Mouse (Mus musculus) layer of hippocampus, adult 2 months (tissue): ENCODE results near the gene Dclre1b. TPM values are rescaled to one million over a fixed set of nuclear protein-coding genes. Genes with fewer than 3 reads are reported as not detected.
A peak's percentile ranks its signal among the peaks of the same experiment; 100 is the strongest.
"Not testable (repeated sequence)": the region's sequence is repeated elsewhere in the genome, so short reads cannot be mapped to it uniquely, and the experiment has no call there.

Source experiments
- DNase-seq, 2 experiments: peaks; one replicate each; pipeline ENCODE4 v3.0.0; 2022; ENCODE audit warnings: low spot score in 2 of 2
- H3K27ac ChIP-seq: fragments of 200-600 bp; 2 replicates; pipeline ENCODE4 v1.8.1; 2022
- H3K4me3 ChIP-seq: fragments of 200-600 bp; 2 replicates; pipeline ENCODE4 v1.8.1; 2022; ENCODE audit warnings: mild to moderate bottlenecking
- CTCF ChIP-seq: fragments of 200-600 bp; conservative IDR thresholded peaks from 2 replicates; pipeline ENCODE4 v1.8.1; 2022; ENCODE audit warnings: antibody characterized with exemption, mild to moderate bottlenecking, moderate library complexity
- long read RNA-seq, 2 experiments: library from polyadenylated mRNA; stranded (forward); transcript quantifications; one replicate each; pipeline ENCODE4 v2.0.0; 2021; ENCODE audit warnings: borderline mapping rate in 2 of 2
- total RNA-seq, 2 experiments: library from RNA; stranded (reverse); gene quantifications; 2 replicates each; pipeline ENCODE4 v1.2.3; 2021

Gene Dclre1b
- 1 to 10 TPM; 9.8 to 10.0 TPM for total RNA-seq
- long read RNA-seq, experiment 1, full-length matches to known transcripts: 5 of 6 reads
- long read RNA-seq, experiment 1, partial matches to known transcripts: 0 of 6 reads
- long read RNA-seq, experiment 1, other reads (novel, unspliced or antisense): 1 of 6 reads
- long read RNA-seq, experiment 2, full-length matches to known transcripts: 2 of 5 reads
- long read RNA-seq, experiment 2, partial matches to known transcripts: 2 of 5 reads
- long read RNA-seq, experiment 2, other reads (novel, unspliced or antisense): 1 of 5 reads

DNA sequence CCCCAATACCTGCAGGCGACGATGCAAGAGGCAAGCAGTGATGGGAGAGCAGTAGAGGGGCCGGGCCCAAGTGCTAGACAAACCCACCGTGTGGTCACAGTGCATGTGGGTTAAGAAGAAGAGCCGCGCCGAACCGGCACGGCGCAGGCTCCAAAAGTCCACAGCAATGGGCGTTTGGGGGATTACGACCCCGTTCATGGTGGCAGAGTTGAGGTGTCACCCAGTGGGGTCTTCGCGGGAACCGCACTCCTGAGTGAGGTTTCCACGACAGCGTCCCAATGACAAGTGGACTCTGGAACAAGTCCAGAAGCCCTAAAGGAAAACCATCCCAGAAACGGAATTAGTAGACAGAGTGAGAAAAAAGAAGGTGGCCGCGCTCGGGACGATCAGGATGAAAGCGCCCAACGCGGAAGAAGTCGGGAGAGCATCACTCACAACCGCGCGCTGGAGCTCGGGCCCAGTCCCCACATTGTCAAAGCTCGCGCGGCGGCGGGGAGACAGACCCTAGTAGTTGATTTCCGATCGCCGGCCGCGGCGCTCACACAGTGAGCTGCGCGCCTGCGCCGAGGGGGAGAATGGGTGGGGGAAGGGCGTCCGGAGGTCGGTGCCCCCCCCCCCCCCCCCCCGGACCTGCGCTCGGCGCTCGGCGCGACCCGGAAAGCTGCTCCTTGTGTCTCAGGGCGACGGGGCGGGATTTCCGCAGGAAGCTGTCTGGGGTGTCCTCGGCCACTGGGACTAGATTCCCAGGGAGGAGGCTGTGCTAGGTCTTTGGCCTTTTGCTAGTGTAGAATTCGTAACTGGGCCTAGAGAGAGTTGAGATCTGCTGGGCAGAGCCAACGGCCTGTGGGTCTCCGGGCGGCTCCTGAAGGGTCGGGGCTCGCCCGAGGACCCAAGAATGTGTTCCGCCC is at the start of gene Dclre1b, which contains the start of the genes Ap4b1 and Gm43064:
Dclre1b (minus strand) TSS at position 554 of the 908 bp plus-strand sequence.
Ap4b1 (plus strand) TSS at position 630 of the 908 bp plus-strand sequence.
Gm43064 (plus strand) TSS at position 683 of the 908 bp plus-strand sequence.
- Histone ChIP-seq H3K27ac (peak within 1 kb of the TSS; percentile 95), H3K4me3 (peak within 1 kb of the TSS; percentile 97)
- TF ChIP-seq CTCF: peak; percentile 20
- DNase-seq: peak; percentile 85 to 87

DNA sequence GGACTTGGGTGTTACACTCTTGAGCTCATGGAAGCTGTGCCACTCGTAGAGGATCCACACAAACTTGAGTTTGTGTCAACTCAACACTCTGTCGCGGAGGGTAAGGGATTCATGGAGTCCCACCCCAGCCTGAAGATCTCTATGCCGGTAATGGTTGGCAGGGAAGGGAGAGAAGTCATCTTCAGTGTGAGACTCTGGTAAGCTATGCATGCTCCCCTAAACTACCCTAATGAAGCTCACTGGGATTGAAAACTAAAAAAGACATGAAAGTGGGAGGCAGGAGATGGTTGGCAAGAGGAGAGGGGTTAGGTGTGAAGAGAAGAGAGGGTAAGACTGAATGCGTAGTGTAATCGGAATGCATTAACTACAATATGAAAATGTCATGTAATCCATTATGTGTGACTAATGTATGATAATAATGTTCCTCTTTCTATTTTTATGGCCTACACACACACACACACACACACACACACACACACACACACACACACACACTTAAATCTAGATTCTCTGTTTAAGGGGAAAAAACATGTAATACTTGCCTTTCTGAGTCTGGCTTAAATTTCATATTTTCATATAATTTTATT is 48.8 kb upstream of the Dclre1b start:
- DNase-seq: no peak
- Histone ChIP-seq H3K4me3 (no peak overlapping the region), H3K27ac (no peak overlapping the region)
- no peak for TF ChIP-seq CTCF

DNA sequence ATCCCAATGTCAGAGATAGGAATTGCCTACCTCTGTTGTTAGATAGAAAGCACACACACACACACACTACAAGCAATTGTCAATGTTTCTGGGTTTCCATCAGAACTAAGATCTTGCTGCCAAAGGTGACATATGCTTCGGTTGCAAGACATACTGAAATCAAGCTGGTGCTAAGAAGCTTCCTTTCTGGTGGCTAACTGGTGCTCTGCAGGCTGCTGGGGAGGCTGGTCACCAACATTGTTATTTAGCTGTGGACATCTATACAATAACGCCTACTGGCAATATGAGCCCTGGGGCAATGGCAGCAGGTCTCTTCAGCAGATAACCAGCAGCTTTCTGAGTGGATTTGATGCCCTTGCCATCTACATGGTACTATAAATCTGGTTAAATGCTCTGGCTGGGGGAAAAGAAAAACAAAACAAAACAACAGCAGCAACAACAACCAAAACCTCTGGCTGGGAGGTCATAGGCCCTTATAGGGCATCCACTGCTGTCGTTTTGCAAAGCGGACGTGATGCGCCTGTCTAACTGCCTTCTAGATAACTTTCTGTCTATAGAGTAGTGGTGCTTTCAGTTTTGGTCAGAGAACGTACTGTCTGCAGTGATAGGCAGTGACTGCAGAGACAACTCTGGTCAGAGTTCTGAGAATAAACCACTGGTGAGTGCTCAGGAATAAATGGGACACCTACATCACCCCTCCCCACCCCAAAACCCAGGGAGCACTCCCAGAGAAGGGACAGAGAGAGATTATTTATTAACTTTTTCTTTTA is 48.0 kb upstream of the Dclre1b start:
- no peak for DNase-seq
- H3K4me3 ChIP-seq: no peak overlapping the region
- H3K27ac ChIP-seq: no peak overlapping the region
- no peak for TF ChIP-seq CTCF

DNA sequence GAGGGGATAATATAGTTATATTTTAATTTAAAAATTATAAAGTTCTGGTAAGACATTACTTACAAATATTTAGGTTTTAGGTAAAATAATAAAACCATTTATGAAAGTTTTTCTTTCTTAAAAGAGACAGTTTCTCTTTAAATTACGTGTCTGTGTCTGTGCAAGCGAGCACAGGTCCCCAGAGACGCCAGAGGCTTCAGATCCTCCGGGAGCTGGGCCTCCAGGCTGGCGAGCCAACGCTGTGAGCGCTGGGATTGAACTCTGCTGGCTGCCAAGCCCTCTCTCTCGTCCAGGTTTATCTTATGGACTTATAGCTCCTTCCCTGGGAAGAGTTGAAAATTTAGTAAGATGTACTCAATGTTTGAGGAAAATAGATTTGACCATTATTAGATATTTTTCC is 44.6 kb upstream of the Dclre1b start:
- H3K4me3 ChIP-seq: no peak overlapping the region
- no peak overlapping the region for H3K27ac ChIP-seq
- TF ChIP-seq CTCF: no peak
- DNase-seq: no peak

DNA sequence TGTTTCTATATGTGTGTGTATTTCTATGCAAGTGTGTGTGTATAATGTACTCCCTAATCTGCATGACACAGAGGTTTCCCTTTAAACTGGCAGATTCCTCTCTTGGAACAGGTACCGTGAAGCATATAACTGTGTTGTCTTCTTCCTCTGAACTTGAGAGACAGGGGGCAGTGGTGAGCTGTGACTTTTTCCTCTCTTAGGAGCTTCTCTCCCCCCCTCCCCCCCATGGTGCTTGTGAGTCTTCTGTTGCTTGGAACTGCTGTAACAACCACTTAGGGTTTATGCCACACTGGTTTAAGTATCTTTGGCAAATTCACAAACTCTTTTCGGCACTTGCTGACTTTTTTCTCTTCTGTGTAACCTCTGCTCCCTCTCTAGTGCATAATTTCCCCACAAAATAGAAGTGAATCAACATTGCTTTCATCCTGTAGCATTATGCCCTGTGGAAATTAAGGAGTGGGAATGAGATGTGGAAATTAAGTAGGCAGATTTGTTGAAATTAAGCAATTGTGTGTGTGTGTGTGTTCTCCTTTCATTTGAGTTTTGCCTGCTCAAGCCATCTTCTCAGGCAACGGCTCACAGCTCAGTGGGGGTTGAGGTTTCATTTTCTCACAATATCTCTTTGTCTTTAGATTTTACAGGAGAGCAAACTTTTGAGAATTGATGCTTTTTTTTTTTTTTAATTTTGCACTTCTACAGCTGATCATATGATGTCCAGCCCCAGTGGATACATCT is 43.5 kb upstream of the Dclre1b start:
- no peak overlapping the region for H3K27ac ChIP-seq
- H3K4me3 ChIP-seq: no peak overlapping the region
- no peak for DNase-seq
- peak; percentile 73 for TF ChIP-seq CTCF

DNA sequence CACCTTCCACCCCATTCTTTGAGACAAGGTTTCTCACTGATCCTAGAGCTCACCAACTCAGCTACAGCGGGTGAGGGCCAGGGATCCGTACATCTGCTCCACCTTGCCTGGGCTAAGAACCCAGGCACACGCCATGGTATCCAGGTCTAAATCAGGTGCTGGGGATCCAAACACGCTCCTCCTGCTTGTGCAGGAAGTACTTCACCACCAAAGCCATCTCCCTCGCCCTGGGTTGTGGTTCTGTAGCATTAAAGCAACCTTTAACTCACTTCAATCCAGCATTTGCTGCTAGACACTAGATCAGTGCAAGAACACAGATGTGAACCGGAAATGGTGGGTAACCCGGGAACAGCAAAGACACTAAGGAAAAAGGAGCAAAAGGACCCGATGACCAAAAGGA is 42.6 kb upstream of the Dclre1b start:
- peak overlapping the region; percentile 88 for H3K27ac ChIP-seq
- H3K4me3 ChIP-seq: no peak overlapping the region
- no peak for DNase-seq
- no peak for TF ChIP-seq CTCF

DNA sequence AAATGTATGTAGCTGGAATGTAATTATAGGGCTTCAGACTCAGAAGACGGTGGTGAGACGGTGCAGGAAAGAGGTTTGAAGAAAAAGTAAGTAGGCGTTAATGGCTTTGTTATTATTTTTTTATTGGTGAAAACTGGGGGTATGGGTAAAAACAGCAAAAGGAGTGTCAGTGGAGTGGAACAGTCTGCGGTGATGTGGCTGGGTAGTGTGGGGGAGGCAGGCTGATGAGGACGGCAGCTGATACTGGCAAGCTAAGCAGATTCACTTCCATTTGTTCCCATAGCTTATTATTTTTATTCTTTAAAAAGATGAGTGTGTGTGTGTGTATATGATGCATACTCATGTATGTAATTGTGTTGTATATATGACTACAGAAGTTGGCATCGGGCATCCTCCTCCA is 42.2 kb upstream of the Dclre1b start:
- Histone ChIP-seq H3K4me3 (peak overlapping the region; percentile 18; the same call in 1 of the 2 replicates), H3K27ac (peak overlapping the region; percentile 88)
- DNase-seq: peak; percentile 36 to 41
- no peak for TF ChIP-seq CTCF

DNA sequence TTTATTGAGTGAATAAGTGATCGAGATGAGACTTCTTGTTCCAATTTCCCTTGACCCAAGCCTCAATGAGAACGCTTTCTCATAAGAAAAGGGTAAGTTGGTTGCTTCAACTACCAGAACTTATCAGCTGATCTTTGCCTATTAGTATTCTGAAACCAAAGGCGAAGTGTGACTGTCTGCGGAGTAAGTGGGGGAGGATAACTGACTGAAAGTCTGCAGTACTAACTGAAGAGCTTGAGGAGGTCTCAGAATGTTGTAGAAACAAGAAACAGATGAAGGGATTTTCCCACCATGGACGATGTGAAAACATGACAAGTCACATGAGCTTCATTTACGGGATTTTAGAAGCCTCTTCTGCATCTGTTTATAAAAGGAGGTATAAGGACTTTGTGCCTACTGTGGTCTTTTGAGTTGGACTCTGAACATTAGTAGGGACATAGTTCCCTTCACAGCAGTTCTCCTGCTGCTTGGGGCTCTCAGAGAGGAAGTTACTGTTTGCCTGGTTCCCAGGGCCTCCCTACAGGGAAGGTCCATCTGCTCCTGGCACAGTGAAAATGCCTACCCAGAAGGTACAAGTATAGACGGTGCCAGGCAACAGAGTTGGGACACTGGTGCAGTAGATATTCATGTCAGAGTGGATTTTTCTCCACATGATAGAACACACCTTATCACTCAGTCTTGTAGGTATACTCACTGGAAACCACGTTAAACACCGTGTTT is 41.6 kb upstream of the Dclre1b start:
- no peak for TF ChIP-seq CTCF
- H3K27ac ChIP-seq: peak overlapping the region; percentile 88
- H3K4me3 ChIP-seq: no peak overlapping the region; the same call in 1 of the 2 replicates
- peak; percentile 45 to 55 for DNase-seq

DNA sequence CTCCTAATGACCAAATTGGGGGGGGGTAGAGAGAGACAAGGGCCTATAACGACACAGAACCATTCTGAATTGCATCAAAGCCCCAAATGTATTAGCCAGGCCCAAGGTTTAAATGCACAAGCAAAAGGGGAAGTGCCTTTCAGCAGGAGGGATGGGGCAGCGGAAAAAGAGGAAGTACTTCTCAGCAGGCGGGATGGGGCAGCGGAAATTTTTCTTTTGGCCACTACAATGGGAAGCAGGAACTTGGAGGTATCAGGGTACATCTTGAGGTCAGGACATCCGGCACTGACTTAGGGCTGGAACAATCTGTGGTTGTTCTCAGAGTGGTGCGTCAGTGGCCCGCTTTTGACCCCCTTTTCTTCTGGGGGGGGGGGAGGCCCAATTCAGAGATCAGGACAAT is 31.7 kb upstream of the Dclre1b start:
- H3K27ac ChIP-seq, DNase-seq, H3K4me3 ChIP-seq: not testable (repeated sequence)

DNA sequence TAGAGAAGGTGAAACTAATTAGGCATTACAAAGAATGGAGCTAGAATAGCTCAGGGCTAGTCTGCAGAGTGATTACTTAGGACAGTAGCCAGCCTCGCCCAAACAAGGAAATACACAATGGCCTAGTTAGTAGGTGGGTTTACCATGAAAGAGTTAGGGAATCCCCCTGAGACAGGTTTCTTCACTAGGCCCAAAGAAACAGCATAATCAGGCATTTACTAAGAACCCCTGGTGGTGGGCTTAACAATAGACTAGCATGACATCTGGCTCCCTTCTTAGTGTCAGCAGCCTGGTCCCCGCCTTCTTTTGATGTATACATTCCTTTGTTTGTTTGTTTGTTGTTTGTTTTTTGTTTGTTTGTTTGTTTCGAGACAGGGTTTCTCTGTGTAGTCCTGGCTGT is 31.0 kb upstream of the Dclre1b start:
- not testable (repeated sequence) for H3K4me3 ChIP-seq, DNase-seq, H3K27ac ChIP-seq

DNA sequence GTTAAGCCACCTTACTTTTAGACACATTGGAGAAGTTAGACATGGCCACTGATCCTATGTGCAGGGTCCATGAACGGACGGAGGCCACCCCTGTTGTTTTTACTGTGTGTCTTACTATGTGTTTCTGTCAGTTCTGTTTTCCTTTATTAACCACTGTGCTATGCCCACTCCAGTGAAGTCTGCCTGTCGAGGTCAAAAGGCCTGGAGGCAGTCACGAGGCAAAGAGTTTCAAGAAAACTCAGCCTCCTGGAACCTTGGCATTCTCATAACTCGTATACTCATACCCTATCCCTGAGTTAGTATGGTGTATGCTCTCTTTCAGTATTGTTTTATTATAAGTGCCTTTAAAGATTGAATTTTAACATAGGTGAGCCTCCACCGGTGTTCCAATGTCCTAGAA is 30.5 kb upstream of the Dclre1b start:
- no peak for DNase-seq
- TF ChIP-seq CTCF: no peak
- H3K27ac ChIP-seq: no peak overlapping the region
- no peak overlapping the region for H3K4me3 ChIP-seq
